Mouse (Mus musculus) ES-E14 (cell line): ENCODE measurements around the gene Alpi.

Experiments used
- HCFC1 ChIP-seq: IDR thresholded peaks from 2 replicates; pipeline ENCODE4 v1.6.1; 2012; ENCODE audit warnings: low read length, inconsistent platforms, borderline replicate concordance; ENCODE audit not compliant: insufficient read depth
- MAFK ChIP-seq: IDR thresholded peaks from 2 replicates; pipeline ENCODE4 v1.6.1; 2014; ENCODE audit warnings: mild to moderate bottlenecking, low read depth, low read length, inconsistent platforms; ENCODE audit not compliant: insufficient read depth
- ZNF384 ChIP-seq: IDR thresholded peaks from 2 replicates; pipeline ENCODE4 v1.6.1; 2012; ENCODE audit warnings: low read depth, low read length, inconsistent platforms

GRCm38 (mm10) chr1:87089828-87090227 is 11.6 kb downstream of the Alpi start, which contains the start of gene Alppl2:
- TF ChIP-seq HCFC1 (no peak), MAFK (no peak), ZNF384 (no peak)
